Mouse (Mus musculus) kidney, adult 2 months (tissue): ENCODE measurements around the gene Ldhd. TPM values are rescaled to one million over a fixed set of nuclear protein-coding genes. Genes with fewer than 3 reads are reported as not detected.

Source experiments
- DNase-seq: peaks from one replicate; pipeline ENCODE4 v3.0.0; 2021
- H3K27ac ChIP-seq: fragments of 200-500 bp; 2 replicates; pipeline ENCODE4 v1.5.1; 2012; ENCODE audit warnings: low read depth, low read length, control low read depth, inconsistent platforms; ENCODE audit not compliant: insufficient read depth
- H3K27me3 ChIP-seq: fragments of 200-500 bp; replicated peaks from 2 replicates; pipeline ENCODE4 v1.6.1; 2012; ENCODE audit warnings: mild to moderate bottlenecking, moderate library complexity, low read length, inconsistent platforms; ENCODE audit not compliant: control insufficient read depth, insufficient read depth
- H3K36me3 ChIP-seq: fragments of 200-500 bp; 2 replicates; pipeline ENCODE4 v1.6.1; 2012; ENCODE audit warnings: mild to moderate bottlenecking, moderate library complexity, low read length, inconsistent platforms; ENCODE audit not compliant: control insufficient read depth, insufficient read depth
- H3K4me1 ChIP-seq: fragments of 200-500 bp; 2 replicates; pipeline ENCODE4 v1.6.1; 2011; ENCODE audit warnings: low read length; ENCODE audit not compliant: control insufficient read depth, insufficient read depth
- H3K4me3 ChIP-seq: fragments of 200-500 bp; 2 replicates; pipeline ENCODE4 v1.5.1; 2011; ENCODE audit warnings: mild to moderate bottlenecking, low read depth, low read length, control low read depth; ENCODE audit not compliant: insufficient read depth
- CTCF ChIP-seq: fragments of 200-500 bp; conservative IDR thresholded peaks from 2 replicates; pipeline ENCODE4 v1.5.1; 2011; ENCODE audit warnings: low read depth, mild to moderate bottlenecking, control low read depth, low read length, moderate library complexity, mixed read lengths; ENCODE audit not compliant: insufficient read depth, insufficient read length
- POLR2A ChIP-seq: fragments of 200-500 bp; IDR thresholded peaks from one replicate; pipeline ENCODE4 v1.6.1; 2011; ENCODE audit warnings: low read depth, low read length, control low read depth
- WGBS: fragments of 180-500 bp; shearing (Covaris S2); methylation state at CpG from one replicate; pipeline ENCODE4 v1.1.7; 2018; 5-methylcytosine and 5-hydroxymethylcytosine counted together
- polyA plus RNA-seq: library from polyadenylated mRNA; depleted of rRNA; stranded (reverse); fragments of >200 nt; gene quantifications from 2 replicates; pipeline ENCODE4 v1.2.3, GENCODE M21; 2012; rRNA removed

The Ldhd gene
- polyA plus RNA-seq = 336 and 441 TPM in 2 replicates

DNA sequence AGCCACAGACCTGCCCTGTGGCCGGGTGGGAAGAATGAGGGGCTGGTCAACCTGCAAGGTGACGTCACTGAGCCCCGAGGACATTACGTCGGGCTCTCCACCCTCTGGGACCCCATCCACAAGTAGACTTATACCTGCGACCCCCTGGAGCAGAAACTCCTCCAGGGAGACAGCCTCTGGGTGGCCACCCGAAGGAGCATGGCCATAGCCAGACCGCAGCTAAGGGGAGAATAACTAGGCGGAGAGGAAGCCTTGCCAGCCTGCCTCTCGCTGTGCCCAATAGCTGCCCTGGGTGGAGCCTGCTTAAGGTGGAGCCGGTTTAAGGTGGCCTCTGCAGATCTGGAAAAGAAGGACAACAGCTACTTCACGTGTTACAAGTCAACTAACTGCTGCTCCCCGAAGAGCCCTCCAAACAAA lies at the start of gene Ldhd:
Ldhd (minus strand) TSS at position 270 of the 417 bp plus-strand sequence.
- DNase-seq = peak; percentile 89
- Histone ChIP-seq H3K27me3 (no peaks in the 10 kb centered on the region), H3K4me1 (peaks cover 12% of the 10 kb centered on the region), H3K36me3 (no peaks in the 10 kb centered on the region), H3K4me3 (peak within 1 kb of the TSS; percentile 80), H3K27ac (peak within 1 kb of the TSS; percentile 78)
- TF ChIP-seq CTCF (0 out of 2 replicates have a peak, but pooled peaks have one; percentile 10), POLR2A (peak; percentile 92)
- WGBS = 9% methylated on average over 13 of the region's 13 CpGs

GRCm38 (mm10) chr8:111678848-111679247 lies 48.7 kb upstream of the Ldhd start:
- WGBS = 95% methylated on average over 7 of the region's 7 CpGs
- TF ChIP-seq CTCF (no peak), POLR2A (no peak)

GRCm38 (mm10) chr8:111678111-111678510 lies 47.9 kb upstream of the Ldhd start:
- 22% methylated on average over 3 of the region's 3 CpGs for WGBS
- no peak for TF ChIP-seq POLR2A
- peak; percentile 75 for TF ChIP-seq CTCF
- Histone ChIP-seq H3K27ac (no peak overlapping the region), H3K27me3 (no peaks in the 10 kb centered on the region), H3K4me3 (no peak overlapping the region), H3K36me3 (no peaks in the 10 kb centered on the region), H3K4me1 (no peaks in the 10 kb centered on the region; the same call in 1 of the 2 replicates)
- peak; percentile 83 for DNase-seq

More at GRCm38 (mm10) chr8:111678848-111679247, 48.7 kb upstream of the Ldhd start:
- H3K4me1 ChIP-seq = no peaks in the 10 kb centered on the region; the same call in 1 of the 2 replicates
- H3K4me3 ChIP-seq = no peak overlapping the region
- no peak overlapping the region for H3K27ac ChIP-seq
- no peak for DNase-seq
- H3K36me3 ChIP-seq = no peaks in the 10 kb centered on the region
- H3K27me3 ChIP-seq = no peaks in the 10 kb centered on the region

DNA sequence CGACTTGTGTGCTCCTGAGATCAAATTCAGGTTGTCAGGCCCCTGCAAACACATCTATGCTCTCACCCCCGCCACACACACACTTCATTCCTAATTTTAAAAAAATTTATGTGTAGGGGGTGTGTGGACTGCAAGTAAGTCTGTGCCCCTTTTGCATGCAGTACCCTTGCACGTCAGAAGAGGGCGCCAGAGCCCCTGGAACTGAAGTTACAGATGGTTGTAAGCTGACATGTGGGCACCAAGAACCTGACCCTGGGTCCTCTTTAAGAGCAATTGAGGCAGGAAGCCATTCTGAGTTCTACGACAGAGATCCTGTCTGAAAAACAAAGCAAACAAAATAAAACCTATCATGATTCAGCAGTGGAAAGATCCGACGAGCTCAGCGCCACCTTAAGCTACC lies 46.1 kb upstream of the Ldhd start:
- Histone ChIP-seq H3K4me1 (no peaks in the 10 kb centered on the region; the same call in 1 of the 2 replicates), H3K4me3 (no peak overlapping the region), H3K27me3 (no peaks in the 10 kb centered on the region), H3K27ac (no peak overlapping the region), H3K36me3 (no peaks in the 10 kb centered on the region)
- DNase-seq = no peak
- TF ChIP-seq CTCF (peak; percentile 58), POLR2A (no peak)
- whole genome bisulfite sequencing = 79% methylated on average over 8 of the region's 8 CpGs

GRCm38 (mm10) chr8:111666751-111667150 lies 36.6 kb upstream of the Ldhd start:
- TF ChIP-seq CTCF (no peak), POLR2A (no peak)
- Histone ChIP-seq H3K4me3 (no peak overlapping the region), H3K36me3 (peaks cover 5% of the 10 kb centered on the region), H3K4me1 (no peaks in the 10 kb centered on the region), H3K27ac (no peak overlapping the region), H3K27me3 (no peaks in the 10 kb centered on the region)
- DNase-seq = no peak
- 88% methylated on average over 2 of the region's 2 CpGs for WGBS

- no peaks in the 10 kb centered on the region for H3K36me3 ChIP-seq
- 88% methylated on average over 3 of the region's 3 CpGs for WGBS
- no peak overlapping the region for H3K27ac ChIP-seq
- no peak overlapping the region for H3K4me3 ChIP-seq
- TF ChIP-seq POLR2A (no peak), CTCF (peak; percentile 92)
- peak; percentile 90 for DNase-seq
- H3K27me3 ChIP-seq = no peaks in the 10 kb centered on the region
- H3K4me1 ChIP-seq = peaks cover 13% of the 10 kb centered on the region
These were observed 32.3 kb upstream of the Ldhd start for GRCm38 (mm10) chr8:111662473-111662872.

DNA sequence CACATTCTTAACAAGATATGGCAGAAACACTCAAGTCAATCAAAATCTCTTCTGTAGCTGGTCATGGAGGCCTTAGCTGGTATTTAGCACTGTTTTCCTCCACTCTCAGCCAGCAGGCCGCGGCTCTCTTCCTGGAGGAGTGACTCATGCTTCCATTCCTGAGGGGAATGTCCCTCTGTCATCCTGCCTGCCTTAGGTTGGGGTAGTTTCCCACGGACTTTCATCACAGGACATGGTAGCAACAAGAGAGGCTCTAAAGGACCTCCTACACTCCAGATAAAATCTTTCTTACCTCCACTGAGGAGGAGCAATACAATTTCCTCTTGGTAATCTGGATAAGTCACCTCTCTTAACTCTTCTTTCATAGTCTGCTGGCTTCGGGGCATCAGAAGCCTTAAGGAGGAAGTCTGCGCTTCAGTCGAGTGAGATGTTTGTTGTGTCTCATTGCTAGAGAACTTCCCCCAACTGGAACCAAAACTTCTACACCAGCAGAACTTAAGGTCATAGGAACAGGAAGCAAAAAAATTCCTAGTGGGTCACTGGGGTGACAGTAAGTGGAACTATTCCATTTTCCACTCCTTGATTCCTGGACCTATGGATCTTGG lies 28.7 kb upstream of the Ldhd start:
- Histone ChIP-seq H3K4me3 (no peak overlapping the region), H3K36me3 (no peaks in the 10 kb centered on the region), H3K27me3 (no peaks in the 10 kb centered on the region), H3K27ac (peak overlapping the region; percentile 62), H3K4me1 (peaks cover 27% of the 10 kb centered on the region)
- no peak for TF ChIP-seq CTCF
- TF ChIP-seq POLR2A = no peak
- DNase-seq = peak; percentile 22
- 38% methylated on average over 6 of the region's 6 CpGs for WGBS
